Mouse (Mus musculus) neural tube, embryonic 13.5 days (tissue): ENCODE results near the gene Slc22a23. TPM values are rescaled to one million over a fixed set of nuclear protein-coding genes. Genes with fewer than 3 reads are reported as not detected.

ENCODE experiments used
- ATAC-seq: fragments of 200-750 bp; cut with Nextera tagmentation; 2 replicates; pipeline ENCODE4 v1.8.0; 2017; ENCODE audit warnings: low read depth, mild to moderate bottlenecking, moderate TSS enrichment, moderate library complexity
- H3K27ac ChIP-seq: fragments of 300-500 bp; sonication (generic); replicated peaks from 2 replicates; pipeline ENCODE4 v1.5.1; 2015; ENCODE audit warnings: moderate library complexity, mild to moderate bottlenecking, inconsistent platforms
- H3K27me3 ChIP-seq: fragments of 300-500 bp; sonication (generic); 2 replicates; pipeline ENCODE4 v1.6.1; 2015; ENCODE audit warnings: mild to moderate bottlenecking, inconsistent platforms
- H3K36me3 ChIP-seq: fragments of 300-500 bp; sonication (generic); 2 replicates; pipeline ENCODE4 v1.6.1; 2015; ENCODE audit warnings: mild to moderate bottlenecking, inconsistent platforms
- H3K4me1 ChIP-seq: fragments of 300-500 bp; sonication (generic); replicated peaks from 2 replicates; pipeline ENCODE4 v1.6.1; 2015; ENCODE audit warnings: inconsistent platforms
- H3K4me2 ChIP-seq: fragments of 300-500 bp; sonication (generic); 2 replicates; pipeline ENCODE4 v1.6.1; 2015; ENCODE audit warnings: inconsistent platforms, mild to moderate bottlenecking, moderate library complexity
- H3K4me3 ChIP-seq: fragments of 300-500 bp; sonication (generic); 2 replicates; pipeline ENCODE4 v1.5.1; 2015; ENCODE audit warnings: mild to moderate bottlenecking, inconsistent platforms
- H3K9ac ChIP-seq: fragments of 300-500 bp; sonication (generic); 2 replicates; pipeline ENCODE4 v1.6.1; 2015; ENCODE audit warnings: moderate library complexity, mild to moderate bottlenecking, inconsistent platforms
- H3K9me3 ChIP-seq: fragments of 300-500 bp; sonication (generic); 2 replicates; pipeline ENCODE4 v1.6.1; 2016; ENCODE audit warnings: inconsistent platforms
- WGBS: fragments of 180-500 bp; shearing (Covaris S2); methylation state at CpG from one replicate; pipeline ENCODE4 v1.1.7; 2015; 5-methylcytosine and 5-hydroxymethylcytosine counted together
- polyA plus RNA-seq: library from polyadenylated mRNA; unstranded; fragments of >200 nt; fragmentation: Nextera tagmentation; extraction: Ambion mirVana; gene quantifications from 2 replicates; pipeline ENCODE4 v1.2.1, GENCODE M21; 2015

The Slc22a23 gene
- polyA plus RNA-seq, 1 experiment from 2014 or later: 13.4 TPM

DNA sequence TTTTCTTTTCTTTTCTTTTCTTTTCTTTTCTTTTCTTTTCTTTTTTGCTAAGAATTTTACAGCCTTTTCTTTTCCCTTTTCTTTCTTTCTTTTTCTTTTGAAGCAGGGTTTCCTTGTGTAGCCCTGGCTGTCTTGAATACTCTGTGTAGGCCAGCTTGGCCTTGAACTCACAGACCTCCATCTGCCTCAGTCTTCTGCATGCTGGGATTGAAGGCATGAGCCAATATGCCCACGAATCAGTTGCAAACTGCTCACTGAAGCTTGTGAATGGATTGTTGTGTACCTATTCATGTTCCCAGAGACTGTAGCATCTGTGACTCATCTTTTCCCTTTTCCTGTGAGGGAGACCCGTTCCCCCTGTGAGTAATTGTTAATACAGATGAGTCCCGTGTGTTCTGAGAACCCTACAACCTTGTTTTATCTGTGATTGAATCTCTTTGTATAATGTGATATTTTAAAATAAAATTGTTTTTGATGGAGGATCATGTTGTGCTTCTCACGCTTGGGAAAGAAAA is 133.7 kb downstream of the Slc22a23 start:
- no peaks in the 10 kb centered on the region for H3K4me1 ChIP-seq
- WGBS: 67% methylated on average over 4 of the region's 4 CpGs
- no peaks in the 10 kb centered on the region for H3K9me3 ChIP-seq
- no peak overlapping the region for H3K27ac ChIP-seq
- H3K4me3 ChIP-seq: no peak overlapping the region
- H3K27me3 ChIP-seq: no peaks in the 10 kb centered on the region
- H3K4me2 ChIP-seq: no peak overlapping the region
- H3K36me3 ChIP-seq: peaks cover 9% of the 10 kb centered on the region; the same call in 1 of the 2 replicates
- ATAC-seq: no peak
- no peak overlapping the region for H3K9ac ChIP-seq

DNA sequence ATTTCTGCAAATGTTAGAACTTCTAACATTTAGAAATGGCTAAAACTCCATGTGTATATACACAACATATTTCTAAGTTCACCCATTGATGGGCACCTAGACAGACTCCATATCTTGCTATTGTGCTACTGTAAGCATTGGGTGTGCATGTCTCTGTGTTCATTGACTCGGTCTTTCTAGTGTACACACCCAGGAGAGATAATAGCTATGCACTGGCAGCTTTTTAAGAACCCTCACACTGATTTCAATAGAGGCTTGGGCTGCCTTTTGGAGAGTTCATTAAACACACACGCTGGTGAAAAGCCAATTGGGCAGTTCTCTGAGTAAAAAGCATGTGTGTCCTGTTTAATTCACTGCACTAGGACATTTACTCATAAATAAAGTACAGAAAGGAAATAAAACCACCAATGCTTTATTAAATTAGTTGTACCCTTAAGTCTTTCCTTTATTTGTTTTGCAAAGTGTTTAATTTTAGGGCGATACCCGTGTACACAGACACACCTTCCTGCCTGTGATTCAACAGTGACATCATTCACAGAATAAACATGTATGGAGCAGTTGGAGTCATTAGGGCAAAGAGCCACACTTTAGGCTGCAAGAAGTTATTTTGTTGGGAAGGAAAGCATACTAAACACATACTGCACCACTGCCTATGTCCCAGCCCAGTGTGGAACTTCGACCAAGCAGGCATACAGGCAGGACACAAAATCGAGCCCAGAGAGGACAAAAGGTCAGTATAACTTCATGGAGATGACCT is 137.1 kb downstream of the Slc22a23 start:
- H3K9ac ChIP-seq: no peak overlapping the region
- peaks cover 16% of the 10 kb centered on the region for H3K36me3 ChIP-seq
- H3K4me3 ChIP-seq: no peak overlapping the region
- no peak overlapping the region for H3K4me2 ChIP-seq
- H3K27ac ChIP-seq: no peak overlapping the region
- H3K9me3 ChIP-seq: no peaks in the 10 kb centered on the region
- H3K4me1 ChIP-seq: no peaks in the 10 kb centered on the region
- no peak for ATAC-seq
- no peaks in the 10 kb centered on the region for H3K27me3 ChIP-seq
- 71% methylated on average over 6 of the region's 6 CpGs for WGBS

DNA sequence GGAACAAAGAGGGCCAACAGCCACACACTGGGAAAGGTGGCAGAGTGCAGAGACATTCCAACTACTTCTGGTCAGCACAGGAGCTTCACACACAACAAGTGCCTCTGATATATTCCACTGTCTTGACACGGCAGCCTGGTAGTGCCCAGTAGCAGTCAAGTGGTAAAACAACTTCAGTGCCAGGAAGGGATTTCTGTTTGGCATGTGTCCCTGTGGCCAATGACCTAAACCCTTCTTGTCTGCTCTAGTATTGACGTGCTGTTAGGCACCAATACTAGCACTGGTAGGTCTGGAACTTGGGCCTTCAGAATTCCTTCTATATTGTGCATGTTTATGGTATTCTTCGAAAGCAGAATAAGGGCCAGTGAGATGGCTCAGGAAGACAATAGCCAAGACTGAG is 139.8 kb downstream of the Slc22a23 start:
- H3K4me2 ChIP-seq: no peak overlapping the region

DNA sequence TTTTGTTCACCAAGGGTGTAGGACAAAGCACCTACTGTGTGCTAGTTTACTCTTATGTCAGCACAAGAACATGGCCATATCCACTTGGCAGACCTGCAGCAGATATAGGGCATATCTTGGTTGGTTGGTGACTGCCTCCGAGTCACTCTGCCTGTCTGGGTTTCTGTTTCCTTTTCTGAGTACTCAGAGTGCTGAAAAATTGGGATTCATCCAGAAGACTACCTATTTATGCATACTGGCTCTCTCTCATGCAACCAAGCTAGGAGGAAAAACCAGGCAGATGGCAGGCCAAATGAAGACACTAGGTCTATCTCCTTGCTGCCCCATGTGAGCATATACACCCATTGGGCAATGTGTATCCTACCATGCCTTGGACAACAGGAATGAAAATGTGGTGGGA is 149.3 kb downstream of the Slc22a23 start:
- Histone ChIP-seq H3K27me3 (no peaks in the 10 kb centered on the region), H3K27ac (no peak overlapping the region), H3K4me1 (peaks cover 20% of the 10 kb centered on the region), H3K9ac (no peak overlapping the region), H3K9me3 (no peaks in the 10 kb centered on the region), H3K4me2 (no peak overlapping the region), H3K36me3 (peaks cover 70% of the 10 kb centered on the region), H3K4me3 (no peak overlapping the region)
- ATAC-seq: no peak
- 94% methylated on average over 1 of the region's 1 CpGs for WGBS

More for the DNA sequence above, 139.8 kb downstream of the Slc22a23 start:
- H3K9me3 ChIP-seq: no peaks in the 10 kb centered on the region
- no peak overlapping the region for H3K4me3 ChIP-seq
- ATAC-seq: no peak
- no peak overlapping the region for H3K27ac ChIP-seq
- no peak overlapping the region for H3K9ac ChIP-seq
- H3K36me3 ChIP-seq: peaks cover 21% of the 10 kb centered on the region
- no peaks in the 10 kb centered on the region for H3K27me3 ChIP-seq
- 100% methylated on average over 3 of the region's 3 CpGs for WGBS
- no peaks in the 10 kb centered on the region for H3K4me1 ChIP-seq

DNA sequence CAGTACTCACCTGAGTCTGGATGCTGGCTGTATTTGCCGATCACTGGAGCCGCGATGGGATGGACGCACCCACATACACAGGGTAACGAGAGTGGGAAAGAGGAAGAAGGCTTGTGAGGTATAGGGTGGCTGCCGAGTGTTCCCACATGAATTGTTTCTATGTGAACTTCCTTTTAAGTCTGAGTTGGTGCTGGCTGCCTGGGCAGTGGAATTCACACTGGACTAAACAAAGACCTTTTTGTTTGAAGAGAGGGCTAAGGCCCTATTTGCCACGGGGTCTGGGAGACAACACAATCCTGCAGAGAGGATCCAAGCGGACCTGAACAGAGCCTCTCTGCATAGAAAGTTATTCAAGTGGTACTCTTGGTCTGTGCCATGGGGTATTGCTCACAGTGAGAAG is 151.6 kb downstream of the Slc22a23 start:
- H3K4me3 ChIP-seq: no peak overlapping the region
- H3K36me3 ChIP-seq: peaks cover 63% of the 10 kb centered on the region
- H3K4me2 ChIP-seq: 0 out of 2 replicates have a peak overlapping the region, but pooled peaks have one; percentile 5
- H3K4me1 ChIP-seq: peaks cover 20% of the 10 kb centered on the region
- H3K9me3 ChIP-seq: no peaks in the 10 kb centered on the region
- no peaks in the 10 kb centered on the region for H3K27me3 ChIP-seq
- no peak overlapping the region for H3K9ac ChIP-seq
- peak overlapping the region; percentile 46; the same call in 1 of the 2 replicates for H3K27ac ChIP-seq
- 41% methylated on average over 8 of the region's 8 CpGs for WGBS
- peak; percentile 50; the same call in 1 of the 2 replicates for ATAC-seq

DNA sequence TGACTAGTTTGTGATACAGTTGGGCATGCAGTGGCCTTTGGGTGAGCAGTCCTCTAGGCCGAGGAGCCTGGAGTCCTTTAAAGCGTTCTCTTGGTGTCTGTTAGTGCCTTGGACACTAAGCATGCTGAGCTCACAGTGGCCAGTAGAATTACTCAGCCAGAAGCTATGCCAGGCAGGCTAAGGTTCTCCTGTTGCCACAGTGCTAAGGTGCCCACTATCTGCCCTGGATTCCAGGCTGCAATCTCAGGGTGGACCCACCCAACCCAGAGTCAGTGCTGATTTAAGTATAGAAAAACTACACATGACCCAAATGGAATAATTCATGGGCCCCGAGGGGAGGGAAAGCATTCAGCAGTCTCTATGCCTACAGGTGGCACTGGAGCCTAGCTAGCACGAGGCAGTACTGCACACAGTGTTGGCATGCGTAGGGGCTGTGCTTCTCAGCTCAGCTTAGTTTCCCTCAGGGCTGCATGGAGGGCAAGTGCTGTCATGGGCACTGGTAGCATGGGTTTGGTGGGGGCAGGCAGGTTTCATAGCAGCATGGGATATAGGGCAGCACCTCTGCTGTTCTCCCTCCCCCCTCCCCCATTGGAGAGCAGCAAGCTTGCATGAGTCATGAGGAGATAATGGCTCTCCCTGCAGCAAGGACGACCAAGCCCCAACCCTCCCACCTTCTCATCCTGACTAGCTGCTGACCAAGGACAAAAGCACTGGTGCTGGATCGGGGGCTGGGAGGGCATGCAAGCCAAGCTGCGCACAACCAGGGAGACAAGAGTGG is 152.4 kb downstream of the Slc22a23 start:
- H3K4me3 ChIP-seq: no peak overlapping the region
- peak overlapping the region; percentile 46; the same call in 1 of the 2 replicates for H3K27ac ChIP-seq
- peaks cover 63% of the 10 kb centered on the region for H3K36me3 ChIP-seq
- no peaks in the 10 kb centered on the region for H3K9me3 ChIP-seq
- H3K27me3 ChIP-seq: no peaks in the 10 kb centered on the region
- 0 out of 2 replicates have a peak overlapping the region, but pooled peaks have one; percentile 5 for H3K4me2 ChIP-seq
- no peak overlapping the region for H3K9ac ChIP-seq
- WGBS: 60% methylated on average over 8 of the region's 8 CpGs
- ATAC-seq: peak; percentile 56; the same call in 1 of the 2 replicates
- peaks cover 20% of the 10 kb centered on the region for H3K4me1 ChIP-seq

DNA sequence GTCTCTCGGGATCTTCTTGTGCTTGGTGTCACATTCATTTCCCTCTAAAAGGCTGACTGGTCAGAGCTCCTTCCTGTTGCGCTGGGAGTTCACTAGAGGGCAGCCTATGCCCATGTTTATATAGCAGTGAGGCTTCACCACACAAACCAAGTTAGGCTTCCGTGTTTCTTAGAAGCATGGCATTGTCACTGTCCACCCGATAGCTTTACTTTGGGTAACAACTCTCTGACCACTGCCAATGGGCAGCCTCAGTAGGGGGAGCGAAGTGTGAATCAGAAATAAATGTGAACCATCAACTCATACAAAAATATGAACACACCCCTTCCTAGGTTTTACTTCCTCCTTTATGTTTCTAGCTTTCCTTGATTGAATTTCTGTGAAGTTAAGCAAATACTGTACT is 157.4 kb downstream of the Slc22a23 start:
- no peaks in the 10 kb centered on the region for H3K9me3 ChIP-seq
- H3K9ac ChIP-seq: no peak overlapping the region
- H3K36me3 ChIP-seq: peaks cover 57% of the 10 kb centered on the region
- H3K4me3 ChIP-seq: no peak overlapping the region
- no peak overlapping the region for H3K4me2 ChIP-seq
- WGBS: 15% methylated on average over 5 of the region's 5 CpGs
- no peaks in the 10 kb centered on the region for H3K27me3 ChIP-seq
- ATAC-seq: peak; percentile 79; the same call in 1 of the 2 replicates
- peaks cover 3% of the 10 kb centered on the region; the same call in 1 of the 2 replicates for H3K4me1 ChIP-seq
- no peak overlapping the region for H3K27ac ChIP-seq

DNA sequence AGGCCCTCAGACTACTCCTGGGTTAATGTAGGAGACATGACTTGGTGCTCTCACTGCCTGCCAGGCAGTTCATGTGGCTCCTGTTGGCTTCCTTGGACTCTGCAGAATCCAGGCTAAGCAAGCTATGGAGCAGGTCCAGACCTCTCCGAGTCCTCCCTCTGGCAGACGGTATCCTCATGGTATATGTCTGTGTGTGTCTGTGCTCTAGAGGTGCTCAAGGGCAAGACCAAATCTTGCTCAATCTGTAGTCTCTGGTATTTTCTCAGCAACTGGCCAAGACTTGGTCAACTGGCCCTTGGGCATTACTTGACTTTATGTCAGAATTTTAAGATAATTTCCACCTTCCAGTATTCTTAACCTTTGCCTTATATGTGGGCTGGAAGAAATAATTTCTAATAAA is 159.6 kb downstream of the Slc22a23 start:
- 89% methylated on average over 2 of the region's 2 CpGs for WGBS
- no peak overlapping the region for H3K9ac ChIP-seq
- H3K36me3 ChIP-seq: peaks cover 58% of the 10 kb centered on the region
- no peaks in the 10 kb centered on the region for H3K4me1 ChIP-seq
- no peaks in the 10 kb centered on the region for H3K27me3 ChIP-seq
- H3K9me3 ChIP-seq: no peaks in the 10 kb centered on the region
- no peak overlapping the region for H3K4me2 ChIP-seq
- H3K27ac ChIP-seq: no peak overlapping the region
- H3K4me3 ChIP-seq: no peak overlapping the region
- ATAC-seq: no peak

DNA sequence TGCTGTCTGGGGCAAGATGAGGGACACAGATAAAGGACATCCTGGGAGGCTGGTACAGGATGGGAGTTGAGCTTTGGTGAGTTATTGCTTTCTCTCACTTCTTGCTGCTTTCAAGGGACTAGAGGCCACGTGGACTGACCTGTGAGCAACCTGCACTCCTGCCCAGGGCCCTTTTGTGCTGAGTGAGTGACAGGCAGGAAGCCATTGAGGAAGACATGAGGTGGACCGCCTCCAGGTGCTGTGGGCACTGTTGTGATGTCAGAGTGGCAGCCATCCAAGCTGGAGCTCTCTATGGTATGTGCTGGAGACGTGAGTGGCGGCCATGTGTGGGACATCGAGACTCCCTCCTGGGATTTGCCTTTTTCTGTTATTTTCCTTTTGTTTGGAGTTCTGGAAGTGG is 163.4 kb downstream of the Slc22a23 start:
- Histone ChIP-seq H3K4me1 (no peaks in the 10 kb centered on the region), H3K9me3 (no peaks in the 10 kb centered on the region), H3K9ac (no peak overlapping the region), H3K4me3 (no peak overlapping the region), H3K4me2 (no peak overlapping the region), H3K36me3 (peaks cover 73% of the 10 kb centered on the region), H3K27ac (no peak overlapping the region), H3K27me3 (no peaks in the 10 kb centered on the region)
- no peak for ATAC-seq
- WGBS: 87% methylated on average over 5 of the region's 5 CpGs

DNA sequence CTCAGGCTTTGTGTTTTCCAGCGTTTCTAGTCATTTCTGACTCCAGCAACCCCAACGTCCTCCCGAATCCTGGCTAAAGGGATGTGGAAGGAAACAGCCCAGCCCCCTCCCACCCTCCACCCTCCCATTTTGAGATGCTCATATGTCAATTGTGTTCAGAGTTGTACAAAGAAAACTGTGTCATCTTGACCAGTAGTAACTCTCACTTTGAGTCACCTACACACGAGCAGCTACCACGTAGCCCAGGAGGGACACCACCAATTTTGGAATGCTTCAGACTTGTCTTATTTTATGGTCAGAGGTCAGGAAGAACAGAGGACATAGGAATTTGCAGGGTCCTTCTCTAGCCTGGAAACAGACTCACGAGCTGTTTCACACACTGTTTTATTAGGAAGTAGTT is 171.0 kb downstream of the Slc22a23 start:
- Histone ChIP-seq H3K27me3 (no peaks in the 10 kb centered on the region), H3K4me1 (no peaks in the 10 kb centered on the region), H3K9ac (no peak overlapping the region), H3K9me3 (no peaks in the 10 kb centered on the region), H3K4me2 (no peak overlapping the region), H3K4me3 (no peak overlapping the region), H3K36me3 (peaks cover 12% of the 10 kb centered on the region; the same call in 1 of the 2 replicates), H3K27ac (no peak overlapping the region)
- ATAC-seq: no peak
- 96% methylated on average over 6 of the region's 6 CpGs for whole genome bisulfite sequencing

DNA sequence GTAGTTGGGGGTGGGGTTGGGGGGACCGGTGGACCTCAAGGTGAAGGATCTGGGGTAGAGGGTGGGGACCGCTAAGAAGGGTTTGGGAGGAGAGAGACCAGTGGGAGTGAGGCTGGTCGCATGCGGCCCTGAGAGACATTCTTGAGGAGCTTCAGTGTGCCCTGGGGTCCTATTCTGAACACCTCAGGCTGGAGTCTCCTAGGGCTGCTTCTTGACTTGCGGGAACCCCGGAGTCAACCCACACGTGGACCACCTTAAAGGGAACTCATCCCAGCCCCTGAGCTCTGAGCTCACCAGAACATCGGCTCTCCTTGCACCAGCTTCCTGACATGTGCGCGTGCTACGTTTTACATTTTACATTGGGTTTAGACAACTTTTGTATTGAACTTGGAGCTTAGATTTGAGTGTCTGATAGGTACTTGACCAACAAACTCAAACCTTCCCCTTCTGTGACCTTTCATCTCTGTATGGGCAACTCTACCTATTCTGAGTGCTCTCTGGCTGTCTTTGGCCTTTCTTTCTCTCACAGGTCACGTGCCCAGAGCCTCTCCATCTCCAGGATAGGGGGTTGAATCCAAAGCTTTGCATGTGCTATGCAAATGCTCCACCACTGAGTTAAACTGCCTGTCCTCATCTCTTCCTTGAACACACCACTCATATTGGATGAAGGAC is 181.5 kb downstream of the Slc22a23 start:
- H3K36me3 ChIP-seq: peaks cover 11% of the 10 kb centered on the region
- WGBS: 41% methylated on average over 12 of the region's 12 CpGs
- no peaks in the 10 kb centered on the region for H3K9me3 ChIP-seq
- H3K27me3 ChIP-seq: no peaks in the 10 kb centered on the region
- H3K4me3 ChIP-seq: peak overlapping the region; percentile 71
- H3K4me2 ChIP-seq: peak overlapping the region; percentile 70
- H3K27ac ChIP-seq: peak overlapping the region; percentile 91
- H3K4me1 ChIP-seq: peaks cover 24% of the 10 kb centered on the region
- H3K9ac ChIP-seq: peak overlapping the region; percentile 77
- no peak; the same call in 1 of the 2 replicates for ATAC-seq
